Mouse (Mus musculus) spleen, adult 2 months (tissue): ENCODE measurements at regions not wholly inside any gene's neighbourhood (a gene's known extent, or its start where the extent isn't known, plus 50 kb on each side); places are given as distances from the start of the nearest gene placed in this dataset.

Experiments
- CTCF ChIP-seq: fragments of 200-500 bp; IDR thresholded peaks from 2 replicates; pipeline ENCODE4 v1.5.1; 2011; ENCODE audit warnings: mild to moderate bottlenecking, inconsistent platforms; ENCODE audit not compliant: insufficient read depth, insufficient read length, insufficient replicate concordance; ENCODE audit errors: extremely low read depth
- POLR2A ChIP-seq: fragments of 200-500 bp; IDR thresholded peaks from 2 replicates; pipeline ENCODE4 v1.6.1; 2011; ENCODE audit warnings: low read depth, low read length, inconsistent platforms

GRCm38 (mm10) chr6:24220589-24220988 is 52.7 kb upstream of the Slc13a1 start:
- TF ChIP-seq POLR2A (no peak), CTCF (no peak)
